Mouse (Mus musculus): ENCODE measurements at regions not wholly inside any gene's neighbourhood (a gene's known extent, or its start where the extent isn't known, plus 50 kb on each side); places are given as distances from the start of the nearest gene placed in this dataset.

- DNase-seq (ENCODE audit: low spot score in 2 of 2) = no peak
Measured at GRCm38 (mm10) chr12:27499276-27499675, 156.9 kb upstream of the Sox11 start.

GRCm38 (mm10) chr12:27496826-27497557 lies 154.6 kb upstream of the Sox11 start:
- no peak for DNase-seq (ENCODE audit: low spot score in 2 of 2)

GRCm38 (mm10) chr12:27492270-27492669 lies 149.9 kb upstream of the Sox11 start:
- peak in 1 of 2 experiments; percentile 6 for DNase-seq (ENCODE audit: low spot score in 2 of 2)

- no peak for DNase-seq (ENCODE audit: low spot score in 2 of 2)
Measured at GRCm38 (mm10) chr12:27481230-27481629, 138.9 kb upstream of the Sox11 start.

GRCm38 (mm10) chr12:27479601-27480001 lies 137.2 kb upstream of the Sox11 start:
- no peak for DNase-seq (ENCODE audit: low spot score in 2 of 2)

- no peak for DNase-seq (ENCODE audit: low spot score in 2 of 2)
Measured at GRCm38 (mm10) chr12:27474631-27475030, 132.3 kb upstream of the Sox11 start.

GRCm38 (mm10) chr12:27471557-27471956 lies 129.2 kb upstream of the Sox11 start:
- DNase-seq (ENCODE audit: low spot score in 2 of 2) = no peak

- DNase-seq (ENCODE audit: low spot score in 2 of 2) = no peak
Measured at GRCm38 (mm10) chr12:27470346-27470745, 128.0 kb upstream of the Sox11 start.

GRCm38 (mm10) chr12:27468782-27469181 lies 126.4 kb upstream of the Sox11 start:
- no peak for DNase-seq (ENCODE audit: low spot score in 2 of 2)

GRCm38 (mm10) chr12:27468141-27468540 lies 125.8 kb upstream of the Sox11 start:
- DNase-seq (ENCODE audit: low spot score in 2 of 2) = no peak

- DNase-seq (ENCODE audit: low spot score in 2 of 2) = no peak
Measured at GRCm38 (mm10) chr12:27465499-27466150, 123.3 kb upstream of the Sox11 start.

GRCm38 (mm10) chr12:27458674-27459073 lies 116.3 kb upstream of the Sox11 start:
- no peak for DNase-seq (ENCODE audit: low spot score in 2 of 2)

- no peak for DNase-seq (ENCODE audit: low spot score in 2 of 2)
Measured at GRCm38 (mm10) chr12:27437661-27438345, 95.4 kb upstream of the Sox11 start.

- DNase-seq (ENCODE audit: low spot score in 2 of 2) = no peak
Measured at GRCm38 (mm10) chr12:27431338-27431737, 89.0 kb upstream of the Sox11 start.

GRCm38 (mm10) chr12:27417387-27418009 lies 75.1 kb upstream of the Sox11 start:
- DNase-seq (ENCODE audit: low spot score in 2 of 2) = peak; percentile 28 to 40

- no peak for DNase-seq (ENCODE audit: low spot score in 2 of 2)
Measured at GRCm38 (mm10) chr12:27410555-27410954, 68.2 kb upstream of the Sox11 start.

- DNase-seq (ENCODE audit: low spot score in 2 of 2) = no peak
Measured at GRCm38 (mm10) chr12:27408440-27408839, 66.1 kb upstream of the Sox11 start.

GRCm38 (mm10) chr12:27399392-27399791 lies 57.0 kb upstream of the Sox11 start:
- DNase-seq (ENCODE audit: low spot score in 2 of 2) = no peak
